Comparison of ENCODE assay signal across 9 mouse cellular contexts in the genomic region with DNA sequence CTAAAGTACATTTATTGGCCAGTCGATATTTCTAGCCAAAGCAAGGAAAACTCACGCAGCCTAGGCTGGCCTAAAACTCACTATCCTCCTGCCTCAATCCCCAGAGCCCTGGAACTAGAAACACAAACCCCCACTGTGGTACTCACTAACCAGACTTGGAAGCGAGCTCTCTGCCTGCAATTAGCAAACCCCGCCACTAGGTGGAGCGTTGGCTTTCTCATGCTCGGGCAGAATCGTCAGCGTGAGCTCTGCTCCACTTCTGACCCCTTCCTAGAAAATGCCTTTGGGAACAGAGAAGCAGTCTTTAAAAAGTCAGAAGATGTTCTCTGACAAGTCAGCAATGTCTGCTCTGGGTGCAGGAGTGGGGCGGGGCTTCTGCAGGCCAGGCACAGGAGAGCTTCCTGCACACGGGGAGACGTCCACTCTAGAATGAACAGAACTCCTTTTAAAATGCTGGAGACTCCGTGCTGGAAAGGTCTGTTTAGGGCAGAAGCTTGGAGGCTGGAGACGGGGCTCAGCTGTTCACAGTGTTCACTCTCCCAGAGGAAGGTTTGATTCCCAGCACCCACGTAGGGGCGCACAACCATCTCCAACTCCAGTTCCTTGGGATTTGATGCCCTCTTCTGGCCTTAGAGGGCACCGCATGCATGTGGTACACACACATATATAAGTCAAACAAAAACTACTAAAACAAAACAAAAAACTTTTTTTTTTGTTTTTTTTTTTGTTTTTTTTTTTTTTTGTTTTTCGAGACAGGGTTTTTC. TPM values are rescaled to one million over a fixed set of nuclear protein-coding genes. Genes with fewer than 3 reads are reported as not detected.
A peak's percentile ranks its signal among the peaks of the same experiment; 100 is the strongest.
DNase-seq lines count a peak whose midpoint lies in the region; ATAC-seq and TF ChIP-seq lines count a peak whose summit lies in the region.
"Had no signal": no experiment of that assay in that cellular context is flagged by ENCODE, and none has a peak within 500 bp of the region (broad histone marks: within the 10 kb centered on the region; RNA-seq: fewer than 3 reads in every experiment).

No protein-coding gene starts in this region.

- H3K9ac ChIP-seq in lung, embryonic 14.5 days, result no peak overlapping the region

- H3K36me3 ChIP-seq in lung, embryonic 14.5 days (ENCODE audit: insufficient read depth), result no peaks in the 10 kb centered on the region

- no peak for ATAC-seq in lung, embryonic 14.5 days (ENCODE audit: insufficient read depth)

- WGBS in lung, embryonic 14.5 days, result 75% methylated on average over 17 of the region's 17 CpGs

- peak; percentile 69 for TF ChIP-seq CTCF in lung, embryonic 14.5 days (IDR thresholded peaks at IDR 0.05; ENCODE audit: low read depth)

- no peaks in the 10 kb centered on the region for H3K9me3 ChIP-seq in lung, embryonic 14.5 days (ENCODE audit: low read depth, low read length)

- no peak overlapping the region for H3K4me3 ChIP-seq in lung, embryonic 14.5 days (ENCODE audit: low read depth, low read length)
- H3K4me3 ChIP-seq: megakaryocyte, embryonic 14.5 days had no signal

- peaks cover 17% of the 10 kb centered on the region for H3K4me1 ChIP-seq in lung, embryonic 14.5 days (ENCODE audit: insufficient read depth)

- no peak overlapping the region for H3K4me2 ChIP-seq in lung, embryonic 14.5 days

- DNase-seq in cerebellum, postnatal 14 days, result peak; percentile 55 to 66
- no peak for DNase-seq in cerebellum, adult 8-10 months
- DNase-seq in left cerebral cortex, adult 18-20 months (ENCODE audit: low spot score in 2 of 2), result peak; percentile 26 to 50
- no peak for DNase-seq in left cerebral cortex, postnatal 36 days (ENCODE audit: low spot score in 2 of 2)
- peak; percentile 81 for DNase-seq in WW6 (ENCODE audit: low read depth, low spot score)
- peak; percentile 68 for DNase-seq in lung, embryonic 14.5 days
- DNase-seq in thymus, postnatal 14 days, result peak; percentile 84
- DNase-seq in left cerebral cortex, postnatal 4 days, result no peak

- no peaks in the 10 kb centered on the region for H3K27me3 ChIP-seq in lung, embryonic 14.5 days (ENCODE audit: insufficient read depth, low read length)

- intact Hi-C loops in left cerebral cortex, postnatal 36 days (cut with DNase I), result no loop called here
- intact Hi-C loops in left cerebral cortex, postnatal 4 days (cut with DNase I), result no loop called here

- no peak overlapping the region for H3K27ac ChIP-seq in lung, embryonic 14.5 days (ENCODE audit: low read depth)

RNA-seq across cellular contexts. Expression of a gene that starts 8.8 kb away (rescaled TPM):
- 1 to 10 TPM; 3.6 to 5.3 TPM for total RNA-seq in left cerebral cortex, adult 18-20 months (2021)
- total RNA-seq in left cerebral cortex, postnatal 36 days (2021), result 10 to 100 TPM in 1 of 2 experiments, 1 to 10 TPM in 1; 9.8 to 10.9 TPM
- 50.7 and 52.1 TPM in 2 replicates for polyA plus RNA-seq in lung, embryonic 14.5 days (2014; fragmentation: Nextera tagmentation; extraction: Ambion mirVana)
- total RNA-seq in left cerebral cortex, postnatal 4 days (2021), result 10 to 100 TPM; 38.7 to 43.8 TPM

Comparison
In these comparisons a context has a peak if more than half of its experiments do, and no peak if none do; other contexts are left out.
1. DNase-seq: peak in cerebellum, postnatal 14 days (2 of 2), left cerebral cortex, adult 18-20 months (2 of 2), WW6 (single experiment), lung, embryonic 14.5 days (single experiment) and thymus, postnatal 14 days (single experiment); none in cerebellum, adult 8-10 months (single experiment), left cerebral cortex, postnatal 36 days (0 of 2) and left cerebral cortex, postnatal 4 days (single experiment).